Mouse (Mus musculus): ENCODE measurements at regions not wholly inside any gene's neighbourhood (a gene's known extent, or its start where the extent isn't known, plus 50 kb on each side); places are given as distances from the start of the nearest gene placed in this dataset.

DNA sequence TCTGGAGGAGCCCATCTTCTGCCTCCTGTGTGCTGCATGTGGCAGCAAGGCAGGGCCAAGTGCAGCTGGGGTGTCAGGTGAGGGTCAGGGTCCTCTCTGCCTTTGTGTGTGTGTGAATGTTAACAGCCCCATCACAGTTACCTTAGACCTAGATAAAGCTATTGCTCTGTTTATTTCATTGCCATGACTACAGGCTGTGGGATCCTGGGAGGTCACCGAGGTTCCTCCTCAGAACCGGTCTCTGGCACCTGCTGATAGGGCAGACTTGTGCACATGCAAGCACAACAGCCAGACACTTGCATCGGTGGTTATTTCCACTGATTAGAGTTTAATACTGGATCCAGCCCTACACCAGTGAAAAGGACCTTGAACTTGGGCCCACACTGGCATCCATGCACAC lies 278.6 kb upstream of the Eef2kmt start:
- no peak for TF ChIP-seq POLR2A (IDR thresholded peaks at IDR 0.05; ENCODE audit: low read depth, low read length)
- no peak for TF ChIP-seq CTCF (IDR thresholded peaks at IDR 0.05; ENCODE audit: extremely low read depth, insufficient read depth, insufficient read length, insufficient replicate concordance)

Data from spleen, adult 2 months (tissue).